Mouse (Mus musculus) forebrain, embryonic 11.5 days (tissue): ENCODE data around the gene Rec8. TPM values are rescaled to one million over a fixed set of nuclear protein-coding genes. Genes with fewer than 3 reads are reported as not detected.

ENCODE experiments used
- ATAC-seq: fragments of 200-750 bp; cut with Nextera tagmentation; replicated peaks from 2 replicates; pipeline ENCODE4 v1.8.0; 2017; ENCODE audit warnings: moderate TSS enrichment; ENCODE audit not compliant: low FRiP score
- DNase-seq: peaks from one replicate; pipeline ENCODE4 v3.0.0-alpha.2; 2017; ENCODE audit warnings: low spot score
- H3K27ac ChIP-seq: fragments of 300-500 bp; sonication (generic); 2 replicates; pipeline ENCODE4 v1.5.1; 2014; ENCODE audit warnings: low read depth, low read length
- H3K27me3 ChIP-seq: fragments of 300-500 bp; sonication (generic); 2 replicates; pipeline ENCODE4 v1.6.1; 2014; ENCODE audit warnings: mild to moderate bottlenecking, low read length, mixed read lengths; ENCODE audit not compliant: control insufficient read depth, insufficient read depth
- H3K36me3 ChIP-seq: fragments of 300-500 bp; sonication (generic); 2 replicates; pipeline ENCODE4 v1.6.1; 2014; ENCODE audit warnings: mild to moderate bottlenecking, low read length, moderate library complexity, mixed read lengths; ENCODE audit not compliant: control insufficient read depth, insufficient read depth
- H3K4me1 ChIP-seq: fragments of 300-500 bp; sonication (generic); replicated peaks from 2 replicates; pipeline ENCODE4 v1.6.1; 2014; ENCODE audit warnings: low read length, mixed read lengths; ENCODE audit not compliant: control insufficient read depth, insufficient read depth
- H3K4me2 ChIP-seq: fragments of 300-500 bp; sonication (generic); 2 replicates; pipeline ENCODE4 v1.6.1; 2014; ENCODE audit warnings: low read depth, mild to moderate bottlenecking, low read length, moderate library complexity, mixed read lengths; ENCODE audit not compliant: severe bottlenecking
- H3K4me3 ChIP-seq: fragments of 300-500 bp; sonication (generic); 2 replicates; pipeline ENCODE4 v1.5.1; 2014; ENCODE audit warnings: low read depth, low read length
- H3K9ac ChIP-seq: fragments of 300-500 bp; sonication (generic); 2 replicates; pipeline ENCODE4 v1.6.1; 2014; ENCODE audit warnings: low read length
- H3K9me3 ChIP-seq: fragments of 300-500 bp; sonication (generic); 2 replicates; pipeline ENCODE4 v1.6.1; 2016; ENCODE audit warnings: low read length, mixed read lengths; ENCODE audit not compliant: control insufficient read depth
- WGBS: fragments of 180-500 bp; shearing (Covaris S2); extraction: QIAGEN DNeasy Blood & Tissue Kit; methylation state at CpG from one replicate; pipeline ENCODE4 v1.1.7; 2014; 5-methylcytosine and 5-hydroxymethylcytosine counted together
- polyA plus RNA-seq: library from polyadenylated mRNA; unstranded; fragments of >200 nt; fragmentation: Nextera tagmentation; extraction: Ambion mirVana; gene quantifications from 2 replicates; pipeline ENCODE4 v1.2.1, GENCODE M21; 2014

Rec8 gene
- polyA plus RNA-seq, 1 experiment from 2014 or later, result 5.5 TPM

- H3K4me1 ChIP-seq, result peaks cover 15% of the 10 kb centered on the region
- no peak overlapping the region for H3K9ac ChIP-seq
- ATAC-seq, result no peak
- H3K4me3 ChIP-seq, result no peak overlapping the region
- no peaks in the 10 kb centered on the region for H3K9me3 ChIP-seq
- no peak for DNase-seq
- peaks cover 14% of the 10 kb centered on the region for H3K36me3 ChIP-seq
- H3K27me3 ChIP-seq, result no peaks in the 10 kb centered on the region
- H3K4me2 ChIP-seq, result no peak overlapping the region
- WGBS, result 96% methylated on average over 13 of the region's 13 CpGs
- no peak overlapping the region for H3K27ac ChIP-seq
Observed at GRCm38 (mm10) chr14:55641291-55641690, 23.5 kb downstream of the Rec8 start.

- peak; percentile 19 for ATAC-seq
Observed at GRCm38 (mm10) chr14:55642679-55643059, 24.8 kb downstream of the Rec8 start.

GRCm38 (mm10) chr14:55643060-55643907 is 25.4 kb downstream of the Rec8 start, which contains the start of gene Tm9sf1:
Tm9sf1 (minus strand) TSS chr14:55643806.
- Histone ChIP-seq H3K27ac (peak within 1 kb of the TSS; percentile 87), H3K9ac (peak within 1 kb of the TSS; percentile 95), H3K4me3 (peak within 1 kb of the TSS; percentile 66), H3K36me3 (peaks cover 11% of the 10 kb centered on the region; the same call in 1 of the 2 replicates), H3K27me3 (no peaks in the 10 kb centered on the region), H3K4me1 (peaks cover 15% of the 10 kb centered on the region), H3K4me2 (peak within 1 kb of the TSS; percentile 81), H3K9me3 (no peaks in the 10 kb centered on the region)
- DNase-seq (peak; percentile 89), ATAC-seq (peak; percentile 90)
- under 1% methylated on average over 81 of the region's 89 CpGs for WGBS

More at GRCm38 (mm10) chr14:55642679-55643059, 24.8 kb downstream of the Rec8 start:
- H3K36me3 ChIP-seq, result peaks cover 14% of the 10 kb centered on the region
- peak overlapping the region; percentile 66 for H3K4me3 ChIP-seq
- H3K9ac ChIP-seq, result peak overlapping the region; percentile 95
- peaks cover 15% of the 10 kb centered on the region for H3K4me1 ChIP-seq
- H3K27ac ChIP-seq, result peak overlapping the region; percentile 87; the same call in 1 of the 2 replicates
- peak overlapping the region; percentile 81 for H3K4me2 ChIP-seq
- 24% methylated on average over 8 of the region's 8 CpGs for WGBS
- no peak for DNase-seq
- no peaks in the 10 kb centered on the region for H3K27me3 ChIP-seq
- H3K9me3 ChIP-seq, result no peaks in the 10 kb centered on the region

- DNase-seq, result no peak
- WGBS, result 34% methylated on average over 17 of the region's 17 CpGs
- no peaks in the 10 kb centered on the region for H3K9me3 ChIP-seq
- peaks cover 11% of the 10 kb centered on the region; the same call in 1 of the 2 replicates for H3K36me3 ChIP-seq
- no peak for ATAC-seq
- H3K27ac ChIP-seq, result no peak overlapping the region
- H3K4me2 ChIP-seq, result peak overlapping the region; percentile 81
- peak overlapping the region; percentile 95 for H3K9ac ChIP-seq
- H3K4me3 ChIP-seq, result peak overlapping the region; percentile 66
- H3K4me1 ChIP-seq, result peaks cover 15% of the 10 kb centered on the region
- H3K27me3 ChIP-seq, result no peaks in the 10 kb centered on the region
Observed at GRCm38 (mm10) chr14:55644261-55644888, 26.5 kb downstream of the Rec8 start.

- no peak within 1 kb of the TSS for H3K9ac ChIP-seq
- H3K4me1 ChIP-seq, result peaks cover under 1% of the 10 kb centered on the region; the same call in 1 of the 2 replicates
- no peak within 1 kb of the TSS for H3K4me3 ChIP-seq
- H3K9me3 ChIP-seq, result no peaks in the 10 kb centered on the region
- no peak within 1 kb of the TSS for H3K27ac ChIP-seq
- DNase-seq, result no peak
- no peaks in the 10 kb centered on the region for H3K36me3 ChIP-seq
- no peak for ATAC-seq
- no peaks in the 10 kb centered on the region for H3K27me3 ChIP-seq
- WGBS, result 93% methylated on average over 2 of the region's 2 CpGs
- no peak within 1 kb of the TSS for H3K4me2 ChIP-seq
Observed at GRCm38 (mm10) chr14:55649884-55650283, 32.0 kb downstream of the Rec8 start, which contains the start of gene Tssk4. Tssk4 (plus strand) TSS chr14:55650184.

GRCm38 (mm10) chr14:55651528-55651927 is 33.7 kb downstream of the Rec8 start:
- Histone ChIP-seq H3K4me2 (no peak overlapping the region), H3K9ac (no peak overlapping the region), H3K27ac (no peak overlapping the region), H3K36me3 (no peaks in the 10 kb centered on the region), H3K4me3 (no peak overlapping the region), H3K27me3 (no peaks in the 10 kb centered on the region), H3K4me1 (no peaks in the 10 kb centered on the region), H3K9me3 (no peaks in the 10 kb centered on the region)
- 92% methylated on average over 7 of the region's 7 CpGs for WGBS
- ATAC-seq (no peak), DNase-seq (no peak)

GRCm38 (mm10) chr14:55656935-55657334 is 39.1 kb downstream of the Rec8 start:
- Histone ChIP-seq H3K27me3 (no peaks in the 10 kb centered on the region), H3K4me1 (0 out of 2 replicates have a peak, but pooled peaks cover 2% of the 10 kb centered on the region), H3K9ac (no peak overlapping the region), H3K27ac (no peak overlapping the region), H3K4me3 (no peak overlapping the region), H3K9me3 (no peaks in the 10 kb centered on the region), H3K36me3 (no peaks in the 10 kb centered on the region), H3K4me2 (no peak overlapping the region)
- DNase-seq (no peak), ATAC-seq (no peak)
- WGBS, result 89% methylated on average over 3 of the region's 3 CpGs

GRCm38 (mm10) chr14:55658011-55658410 is 40.2 kb downstream of the Rec8 start:
- no peak for ATAC-seq
- WGBS, result 93% methylated on average over 5 of the region's 5 CpGs
- no peak overlapping the region for H3K27ac ChIP-seq

More at GRCm38 (mm10) chr14:55658011-55658410, 40.2 kb downstream of the Rec8 start:
- H3K9ac ChIP-seq, result no peak overlapping the region
- H3K4me1 ChIP-seq, result 0 out of 2 replicates have a peak, but pooled peaks cover 2% of the 10 kb centered on the region
- no peak overlapping the region for H3K4me3 ChIP-seq
- no peak for DNase-seq
- H3K4me2 ChIP-seq, result no peak overlapping the region
- H3K36me3 ChIP-seq, result no peaks in the 10 kb centered on the region
- no peaks in the 10 kb centered on the region for H3K27me3 ChIP-seq
- H3K9me3 ChIP-seq, result no peaks in the 10 kb centered on the region
